Mouse (Mus musculus) A20 (cell line): Measurements from ENCODE around the gene St6galnac1.
A peak's percentile ranks its signal among the peaks of the same experiment; 100 is the strongest.

ENCODE experiments used
- DNase-seq: peaks from one replicate; pipeline ENCODE4 v3.0.0-alpha.2; 2011; ENCODE audit warnings: low read depth, low spot score

The St6galnac1 gene

DNA sequence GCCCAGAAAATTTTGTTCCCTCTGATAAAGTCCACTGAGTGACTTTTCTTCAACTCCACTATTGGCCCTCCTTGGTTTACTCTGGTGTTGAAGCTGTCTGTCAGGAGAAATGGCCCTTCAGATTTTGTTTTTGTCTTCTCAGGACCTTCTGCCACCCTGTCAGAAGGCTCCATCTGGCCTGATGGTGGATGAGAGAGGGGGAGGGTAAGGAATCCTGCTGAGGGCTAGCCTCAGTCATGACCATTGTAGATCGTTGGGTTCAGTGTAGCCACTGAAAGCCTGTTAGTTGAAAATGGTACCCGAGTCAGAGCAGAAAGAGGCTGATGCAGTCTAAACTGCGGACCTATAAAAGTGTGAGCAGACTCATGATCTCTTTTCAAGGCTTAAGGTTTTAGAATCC, 49.2 kb downstream of the St6galnac1 start:
- DNase-seq: no peak

DNA sequence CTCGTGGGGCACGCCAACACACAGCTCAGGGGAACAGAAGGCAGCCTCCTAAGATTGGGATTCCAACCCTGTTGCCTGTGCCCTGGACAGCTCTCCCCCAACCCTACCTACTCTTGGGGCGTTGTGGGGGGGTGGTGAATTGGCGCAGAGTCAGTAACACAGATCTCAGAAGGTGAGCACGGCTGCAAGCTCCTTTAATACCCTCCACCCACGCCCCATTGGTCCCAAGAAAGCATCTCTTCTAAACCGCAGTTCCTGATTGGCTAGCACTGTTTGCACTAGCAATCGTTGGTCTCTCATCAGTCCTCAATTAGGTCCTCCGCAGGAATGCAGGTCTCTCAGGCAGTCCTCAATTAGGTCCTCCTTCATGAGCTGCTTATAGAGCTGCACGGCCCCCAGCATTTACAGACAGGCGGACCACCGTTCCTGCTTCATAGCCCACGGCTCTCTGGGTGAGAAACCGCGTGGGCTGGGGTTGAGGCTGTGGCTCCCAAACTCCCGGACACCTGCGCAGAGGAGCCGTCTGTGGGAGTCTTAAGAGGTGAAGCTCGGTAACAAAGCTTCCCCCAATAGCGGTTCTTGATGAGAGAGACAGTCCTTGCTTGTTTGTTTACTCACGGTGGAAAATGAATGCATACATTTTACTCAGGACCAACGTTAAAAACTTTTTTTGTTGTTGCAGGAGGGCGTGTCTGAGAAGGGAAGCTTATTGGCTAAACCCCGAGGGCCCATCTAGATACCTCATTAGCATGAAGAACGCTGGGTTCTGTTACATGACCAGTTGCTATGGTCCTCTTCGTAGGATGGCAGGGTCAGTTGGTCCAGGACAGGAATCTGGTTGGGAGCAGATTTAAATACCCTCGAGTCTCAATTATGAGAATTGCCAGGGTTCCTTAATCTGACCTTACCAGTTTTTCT, 50.0 kb downstream of the St6galnac1 start:
- DNase-seq: peak; percentile 93

DNA sequence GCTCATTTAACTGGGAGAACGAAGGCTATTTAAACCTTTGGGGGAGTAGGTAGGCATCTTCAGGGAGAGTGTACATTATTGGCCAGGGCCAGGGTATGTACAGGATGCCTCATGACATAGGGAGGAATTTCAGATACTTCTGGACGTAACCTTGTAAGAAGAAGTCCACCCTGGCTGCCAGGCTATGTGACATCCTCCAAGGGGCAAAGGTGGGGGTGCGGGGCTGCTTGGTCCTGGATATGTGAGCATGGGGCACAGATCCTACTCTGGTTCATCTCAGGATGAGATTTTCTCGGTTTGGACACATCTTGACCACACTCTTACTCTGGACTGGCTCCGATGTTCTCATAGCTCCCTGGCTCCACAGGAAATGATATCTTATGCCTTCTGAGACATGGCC, 52.2 kb downstream of the St6galnac1 start:
- DNase-seq: no peak

DNA sequence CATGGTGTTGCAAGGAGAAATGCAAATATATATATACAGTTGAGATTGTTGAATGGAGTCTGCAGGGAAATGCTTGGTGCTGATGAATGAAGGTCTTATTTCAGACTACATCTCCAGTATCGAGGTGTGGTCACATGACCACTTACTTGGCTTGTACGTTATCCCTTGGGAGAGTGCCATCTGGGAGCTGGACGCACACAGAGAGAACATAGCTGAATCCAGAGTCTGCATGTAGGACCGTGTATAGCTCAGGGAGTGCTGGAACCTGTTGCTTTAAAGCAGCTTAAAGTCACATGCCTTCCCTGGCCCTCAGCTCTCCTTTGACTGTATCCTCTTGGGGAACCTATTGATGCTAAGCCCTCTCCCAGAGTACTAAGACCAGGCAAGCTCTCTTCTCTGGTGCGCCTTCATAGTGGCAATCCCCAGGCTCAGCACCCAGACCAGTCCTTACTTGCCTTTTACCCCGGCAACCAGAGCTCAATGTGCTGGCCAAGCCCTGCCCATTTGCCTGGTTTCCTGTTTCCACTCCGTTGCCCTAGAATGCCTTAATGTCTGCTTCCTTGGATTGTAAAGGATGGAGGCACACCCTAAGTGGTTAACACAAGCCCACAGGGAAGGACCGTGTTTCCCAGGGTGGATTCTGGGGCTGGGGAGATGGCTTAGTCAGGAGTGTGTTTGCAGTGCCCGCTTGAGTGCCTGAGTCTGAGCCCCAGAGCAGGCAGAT, 53.6 kb downstream of the St6galnac1 start:
- DNase-seq: no peak

DNA sequence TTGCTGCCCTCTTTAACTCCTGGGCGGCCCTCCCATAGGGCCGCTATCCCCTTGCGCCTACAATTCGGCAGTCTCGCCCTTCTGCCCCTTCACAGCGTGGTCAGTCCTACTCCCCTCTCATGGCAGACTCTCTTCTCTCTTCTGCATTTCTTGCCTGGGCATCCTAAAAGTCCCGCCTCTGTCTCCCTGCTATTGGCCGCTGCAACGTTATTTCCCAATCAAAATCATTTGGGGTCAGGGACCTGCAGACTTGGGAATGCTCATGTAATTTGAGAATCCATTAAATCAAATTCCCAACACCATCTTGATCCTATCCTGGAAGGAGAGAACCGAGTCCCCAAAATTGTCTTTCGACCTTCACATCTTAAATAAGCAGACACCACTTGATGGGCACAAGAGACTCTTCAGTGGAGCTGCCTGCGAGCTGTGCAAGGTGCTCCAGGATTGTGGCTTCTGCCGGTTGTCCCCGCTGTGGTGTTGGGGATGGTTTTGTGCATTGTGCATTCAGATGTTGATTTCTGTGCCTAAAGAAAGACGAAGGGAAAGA, 54.9 kb downstream of the St6galnac1 start:
- DNase-seq: no peak
